Mouse (Mus musculus) C2C12 (cell line): Measurements from ENCODE around the gene Dppa5a.

ENCODE experiments used
- CTCF ChIP-seq: IDR thresholded peaks from one replicate; pipeline ENCODE4 v1.5.1; 2011; ENCODE audit not compliant: control insufficient read depth, insufficient read depth, insufficient read length
- FOSL1 ChIP-seq: IDR thresholded peaks from one replicate; pipeline ENCODE4 v1.8.0; 2011; ENCODE audit warnings: mild to moderate bottlenecking, low read length; ENCODE audit not compliant: poor library complexity, insufficient read depth, severe bottlenecking
- MAX ChIP-seq: IDR thresholded peaks from one replicate; pipeline ENCODE4 v1.6.1; 2011; ENCODE audit warnings: mild to moderate bottlenecking, control low read depth
- MYOD1 ChIP-seq: IDR thresholded peaks from one replicate; pipeline ENCODE4 v1.6.1; 2011; ENCODE audit warnings: low read depth; ENCODE audit not compliant: control insufficient read depth, insufficient read length
- MYOG ChIP-seq: IDR thresholded peaks from one replicate; pipeline ENCODE4 v1.6.1; 2011; ENCODE audit not compliant: control insufficient read depth, insufficient read length; ENCODE audit errors: extremely low read depth
- USF1 ChIP-seq: IDR thresholded peaks from one replicate; pipeline ENCODE4 v1.6.1; 2011; ENCODE audit warnings: low read depth, mild to moderate bottlenecking, control low read depth, moderate library complexity

- TF ChIP-seq MAX (no peak), CTCF (no peak), FOSL1 (no peak), MYOD1 (no peak), USF1 (no peak), MYOG (no peak)
Observed at GRCm38 (mm10) chr9:78372827-78373504, 5.0 kb upstream of the Dppa5a start.
